Mouse (Mus musculus): ENCODE results near the gene Fndc4. TPM values are rescaled to one million over a fixed set of nuclear protein-coding genes. Genes with fewer than 3 reads are reported as not detected.

Fndc4 gene
- polyA plus RNA-seq, 1 experiment from 2014 or later = 105 TPM

GRCm38 (mm10) chr5:31252795-31253545 lies 42.9 kb downstream of the Fndc4 start:
- Histone ChIP-seq H3K9me3 (ENCODE audit: control insufficient read depth, low read length) (no peaks in the 10 kb centered on the region), H3K27ac (ENCODE audit: low read depth, low read length) (no peak overlapping the region), H3K4me1 (ENCODE audit: control insufficient read depth, insufficient read depth, low read depth, low read length) (no peaks in the 10 kb centered on the region; the same call in 1 of the 2 replicates), H3K4me2 (ENCODE audit: low read length) (no peak overlapping the region), H3K36me3 (ENCODE audit: control insufficient read depth, insufficient read depth, low read length) (peaks cover 32% of the 10 kb centered on the region), H3K4me3 (ENCODE audit: low read length) (no peak overlapping the region), H3K9ac (ENCODE audit: low read depth, low read length) (no peak overlapping the region), H3K27me3 (replicated peaks; ENCODE audit: control insufficient read depth, insufficient read depth, low read length) (no peaks in the 10 kb centered on the region)
- 81% methylated on average over 16 of the region's 16 CpGs for WGBS
- ATAC-seq = no peak

- Histone ChIP-seq H3K9ac (ENCODE audit: low read depth, low read length) (no peak overlapping the region), H3K27me3 (replicated peaks; ENCODE audit: control insufficient read depth, insufficient read depth, low read length) (no peaks in the 10 kb centered on the region), H3K4me2 (ENCODE audit: low read length) (no peak overlapping the region; the same call in 1 of the 2 replicates), H3K36me3 (ENCODE audit: control insufficient read depth, insufficient read depth, low read length) (peaks cover 36% of the 10 kb centered on the region), H3K4me1 (ENCODE audit: control insufficient read depth, insufficient read depth, low read depth, low read length) (no peaks in the 10 kb centered on the region; the same call in 1 of the 2 replicates), H3K27ac (ENCODE audit: low read depth, low read length) (no peak overlapping the region), H3K4me3 (ENCODE audit: low read length) (no peak overlapping the region), H3K9me3 (ENCODE audit: control insufficient read depth, low read length) (no peaks in the 10 kb centered on the region)
- 0 out of 2 replicates have a peak, but pooled peaks have one; percentile 5 for ATAC-seq
- 61% methylated on average over 10 of the region's 10 CpGs for WGBS
These were observed 43.7 kb downstream of the Fndc4 start for GRCm38 (mm10) chr5:31252151-31252550.

GRCm38 (mm10) chr5:31251541-31252101 lies 44.3 kb downstream of the Fndc4 start, which contains the start of gene Krtcap3:
Krtcap3 (plus strand) TSS chr5:31251691.
- peak within 1 kb of the TSS; percentile 20; the same call in 1 of the 2 replicates for H3K4me2 ChIP-seq (ENCODE audit: low read length)
- H3K4me1 ChIP-seq (ENCODE audit: control insufficient read depth, insufficient read depth, low read depth, low read length) = no peaks in the 10 kb centered on the region; the same call in 1 of the 2 replicates
- no peak within 1 kb of the TSS for H3K4me3 ChIP-seq (ENCODE audit: low read length)
- H3K27me3 ChIP-seq (replicated peaks; ENCODE audit: control insufficient read depth, insufficient read depth, low read length) = no peaks in the 10 kb centered on the region
- H3K36me3 ChIP-seq (ENCODE audit: control insufficient read depth, insufficient read depth, low read length) = peaks cover 41% of the 10 kb centered on the region
- no peaks in the 10 kb centered on the region for H3K9me3 ChIP-seq (ENCODE audit: control insufficient read depth, low read length)
- H3K9ac ChIP-seq (ENCODE audit: low read depth, low read length) = peak within 1 kb of the TSS; percentile 39; the same call in 1 of the 2 replicates
- WGBS = 17% methylated on average over 44 of the region's 47 CpGs
- H3K27ac ChIP-seq (ENCODE audit: low read depth, low read length) = no peak within 1 kb of the TSS
- peak; percentile 62 for ATAC-seq

GRCm38 (mm10) chr5:31250716-31251115 lies 45.2 kb downstream of the Fndc4 start:
- Histone ChIP-seq H3K36me3 (ENCODE audit: control insufficient read depth, insufficient read depth, low read length) (peaks cover 41% of the 10 kb centered on the region), H3K9ac (ENCODE audit: low read depth, low read length) (no peak overlapping the region), H3K27ac (ENCODE audit: low read depth, low read length) (no peak overlapping the region), H3K9me3 (ENCODE audit: control insufficient read depth, low read length) (no peaks in the 10 kb centered on the region), H3K4me3 (ENCODE audit: low read length) (no peak overlapping the region), H3K4me2 (ENCODE audit: low read length) (no peak overlapping the region), H3K4me1 (ENCODE audit: control insufficient read depth, insufficient read depth, low read depth, low read length) (no peaks in the 10 kb centered on the region; the same call in 1 of the 2 replicates), H3K27me3 (replicated peaks; ENCODE audit: control insufficient read depth, insufficient read depth, low read length) (no peaks in the 10 kb centered on the region)
- ATAC-seq = peak; percentile 21; the same call in 1 of the 2 replicates
- WGBS = 55% methylated on average over 4 of the region's 4 CpGs

Other genes with a start within 250 kb of the Fndc4 start
- 174 and 195 TPM in 2 replicates for gene Atraid, start 247.8 kb downstream of the Fndc4 start, polyA plus RNA-seq (2015; fragmentation: Nextera tagmentation; extraction: Ambion mirVana)
- gene Slc5a6, start 247.2 kb downstream of the Fndc4 start, polyA plus RNA-seq (2015; fragmentation: Nextera tagmentation; extraction: Ambion mirVana) = 30.1 and 31.6 TPM in 2 replicates
- gene Cad, start 241.3 kb downstream of the Fndc4 start, polyA plus RNA-seq (2015; fragmentation: Nextera tagmentation; extraction: Ambion mirVana) = 11.6 and 16.8 TPM in 2 replicates
- gene Dnajc5g, start 189.8 kb downstream of the Fndc4 start, polyA plus RNA-seq (2015; fragmentation: Nextera tagmentation; extraction: Ambion mirVana) = not detected in 2 replicates
- 44.3 and 52.7 TPM in 2 replicates for gene Slc30a3, start 187.8 kb downstream of the Fndc4 start, polyA plus RNA-seq (2015; fragmentation: Nextera tagmentation; extraction: Ambion mirVana)
- 1.00 TPM in 1 of 2 replicates, not detected in the other for gene Trim54, start 179.4 kb downstream of the Fndc4 start, polyA plus RNA-seq (2015; fragmentation: Nextera tagmentation; extraction: Ambion mirVana)
- gene Ucn, start 157.3 kb downstream of the Fndc4 start, polyA plus RNA-seq (2015; fragmentation: Nextera tagmentation; extraction: Ambion mirVana) = not detected in 2 replicates
- gene Mpv17, start 141.8 kb downstream of the Fndc4 start, polyA plus RNA-seq (2015; fragmentation: Nextera tagmentation; extraction: Ambion mirVana) = 56.1 and 61.1 TPM in 2 replicates
- gene Gm29609, start 116.2 kb downstream of the Fndc4 start, polyA plus RNA-seq (2015; fragmentation: Nextera tagmentation; extraction: Ambion mirVana) = 2.1 and 2.2 TPM in 2 replicates
- 51.6 and 63.2 TPM in 2 replicates for gene Gtf3c2, start 115.9 kb downstream of the Fndc4 start, polyA plus RNA-seq (2015; fragmentation: Nextera tagmentation; extraction: Ambion mirVana)
- gene Snx17, start 102.9 kb downstream of the Fndc4 start, polyA plus RNA-seq (2015; fragmentation: Nextera tagmentation; extraction: Ambion mirVana) = 120 and 124 TPM in 2 replicates
- 88.5 and 91.6 TPM in 2 replicates for gene Eif2b4, start 102.7 kb downstream of the Fndc4 start, polyA plus RNA-seq (2015; fragmentation: Nextera tagmentation; extraction: Ambion mirVana)
- gene Zfp513, start 93.8 kb downstream of the Fndc4 start, polyA plus RNA-seq (2015; fragmentation: Nextera tagmentation; extraction: Ambion mirVana) = 12.3 and 14.0 TPM in 2 replicates
- gene Ppm1g, start 75.4 kb downstream of the Fndc4 start, polyA plus RNA-seq (2015; fragmentation: Nextera tagmentation; extraction: Ambion mirVana) = 172 and 185 TPM in 2 replicates
- gene Nrbp1, start 55.2 kb downstream of the Fndc4 start, polyA plus RNA-seq (2015; fragmentation: Nextera tagmentation; extraction: Ambion mirVana) = 167 and 174 TPM in 2 replicates
- 0.41 TPM in 1 of 2 replicates, not detected in the other for gene Gm9970, start 54.8 kb downstream of the Fndc4 start, polyA plus RNA-seq (2015; fragmentation: Nextera tagmentation; extraction: Ambion mirVana)
- gene Krtcap3, start 44.4 kb downstream of the Fndc4 start, polyA plus RNA-seq (2015; fragmentation: Nextera tagmentation; extraction: Ambion mirVana) = 3.1 and 3.2 TPM in 2 replicates
- 31.5 and 38.2 TPM in 2 replicates for gene Ift172, start 5.0 kb downstream of the Fndc4 start, polyA plus RNA-seq (2015; fragmentation: Nextera tagmentation; extraction: Ambion mirVana)
- 0.25 and 0.26 TPM in 2 replicates for gene Gckr, start 1.4 kb upstream of the Fndc4 start, polyA plus RNA-seq (2015; fragmentation: Nextera tagmentation; extraction: Ambion mirVana)
- gene Zfp512, start 156.4 kb upstream of the Fndc4 start, polyA plus RNA-seq (2015; fragmentation: Nextera tagmentation; extraction: Ambion mirVana) = 112 and 122 TPM in 2 replicates
- gene 4930548H24Rik, start 189.7 kb upstream of the Fndc4 start, polyA plus RNA-seq (2015; fragmentation: Nextera tagmentation; extraction: Ambion mirVana) = 0.09 TPM in 1 of 2 replicates, not detected in the other
- 85.4 and 92.1 TPM in 2 replicates for gene Gpn1, start 198.7 kb upstream of the Fndc4 start, polyA plus RNA-seq (2015; fragmentation: Nextera tagmentation; extraction: Ambion mirVana)
- gene Slc4a1ap, start 230.9 kb upstream of the Fndc4 start, polyA plus RNA-seq (2015; fragmentation: Nextera tagmentation; extraction: Ambion mirVana) = 30.3 and 34.4 TPM in 2 replicates
- gene Supt7l, start 231.7 kb upstream of the Fndc4 start, polyA plus RNA-seq (2015; fragmentation: Nextera tagmentation; extraction: Ambion mirVana) = 22.0 and 23.2 TPM in 2 replicates